Mouse (Mus musculus) frontal cortex, postnatal 36 days (tissue): ENCODE measurements around the gene Dact3.

Experiments used
- DNase-seq, 2 experiments: peaks; one replicate each; pipeline ENCODE4 v3.0.0; 2022; ENCODE audit warnings: low spot score in 2 of 2

Dact3 gene

DNA sequence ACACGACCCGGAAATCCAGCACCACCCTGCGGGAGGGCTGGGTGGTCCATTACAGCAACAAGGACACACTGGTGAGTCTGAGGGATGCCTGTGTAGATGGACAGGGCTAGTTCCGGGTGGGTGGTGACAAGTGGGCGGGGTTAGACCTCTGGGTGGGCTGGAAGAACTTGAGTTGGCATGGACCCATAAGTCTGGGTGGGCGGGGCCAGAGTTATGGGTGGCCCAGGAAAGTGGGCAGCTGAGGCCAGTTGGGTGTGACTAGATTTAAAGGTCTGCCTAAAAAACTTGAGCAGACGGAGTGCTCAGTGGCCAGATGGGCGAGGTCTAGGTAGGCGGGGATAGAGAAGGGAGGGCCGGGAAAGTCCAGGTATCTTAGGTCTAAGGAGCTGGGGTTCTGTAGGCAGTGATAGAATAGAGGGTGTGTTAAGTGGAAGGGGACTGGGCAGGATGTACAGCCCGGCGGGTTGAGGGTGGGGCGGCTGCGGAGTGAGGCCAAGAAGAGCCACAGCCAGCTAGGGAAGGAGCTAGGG is 21.8 kb upstream of the Dact3 start:
- no peak for DNase-seq

DNA sequence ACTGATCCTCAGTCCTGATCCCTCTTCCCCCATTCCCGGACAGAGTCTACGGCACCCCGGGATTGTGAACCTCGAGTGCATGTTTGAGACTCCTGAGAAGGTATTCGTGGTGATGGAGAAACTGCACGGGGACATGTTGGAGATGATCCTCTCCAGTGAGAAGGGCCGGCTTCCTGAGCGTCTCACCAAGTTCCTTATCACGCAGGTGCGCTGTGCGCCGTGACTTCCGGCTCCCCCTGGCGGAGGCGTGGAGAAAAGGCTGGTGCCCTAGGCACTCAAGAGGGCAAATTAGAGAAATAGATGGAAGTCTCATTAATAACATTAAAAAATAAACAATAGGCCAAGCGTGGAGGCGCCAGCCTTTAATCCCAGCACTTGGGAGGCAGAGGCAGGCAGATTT is 16.8 kb upstream of the Dact3 start:
- no peak for DNase-seq

GRCm38 (mm10) chr7:16859902-16860651 is 15.0 kb upstream of the Dact3 start:
- peak in 1 of 2 experiments; percentile 68 for DNase-seq

DNA sequence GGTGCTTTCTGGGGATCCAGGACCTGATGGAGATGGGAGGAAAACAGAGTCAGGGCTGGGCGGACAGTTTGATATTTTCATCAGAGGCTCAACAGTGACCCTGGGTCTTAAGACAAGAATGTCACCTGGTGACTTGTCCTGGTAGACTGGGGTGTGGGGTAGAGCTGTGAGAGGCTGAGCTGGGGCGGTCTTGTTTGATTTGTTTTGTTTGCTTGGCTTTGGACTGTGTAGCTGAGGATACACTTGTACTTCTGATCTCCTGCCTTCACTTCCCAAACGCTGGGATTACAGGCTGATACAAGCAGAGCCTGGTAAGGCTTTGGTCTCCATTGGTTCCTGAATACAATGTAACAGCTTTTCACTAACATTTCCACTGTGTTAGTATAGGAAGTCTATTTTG is 7.6 kb upstream of the Dact3 start:
- no peak for DNase-seq

DNA sequence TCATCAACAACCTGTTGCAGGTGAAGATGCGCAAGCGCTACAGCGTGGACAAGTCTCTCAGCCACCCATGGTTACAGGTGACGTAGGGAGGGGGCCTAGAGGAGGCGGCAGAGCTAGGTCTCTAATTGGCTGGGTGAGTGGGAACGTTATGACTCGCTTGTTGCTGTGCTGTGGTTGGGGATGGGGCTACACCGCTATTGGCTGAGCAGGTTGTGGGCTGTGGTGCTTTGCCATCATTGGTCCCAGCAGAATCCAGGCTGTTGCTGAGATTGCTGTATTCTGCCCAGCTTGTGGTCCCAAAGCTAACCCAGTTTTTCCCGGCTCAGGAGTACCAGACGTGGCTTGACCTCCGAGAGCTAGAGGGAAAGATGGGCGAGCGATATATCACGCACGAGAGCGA is 5.6 kb upstream of the Dact3 start:
- peak; percentile 90 to 94 for DNase-seq

- DNase-seq: no peak
These were observed 3.5 kb upstream of the Dact3 start for GRCm38 (mm10) chr7:16871600-16871999.

DNA sequence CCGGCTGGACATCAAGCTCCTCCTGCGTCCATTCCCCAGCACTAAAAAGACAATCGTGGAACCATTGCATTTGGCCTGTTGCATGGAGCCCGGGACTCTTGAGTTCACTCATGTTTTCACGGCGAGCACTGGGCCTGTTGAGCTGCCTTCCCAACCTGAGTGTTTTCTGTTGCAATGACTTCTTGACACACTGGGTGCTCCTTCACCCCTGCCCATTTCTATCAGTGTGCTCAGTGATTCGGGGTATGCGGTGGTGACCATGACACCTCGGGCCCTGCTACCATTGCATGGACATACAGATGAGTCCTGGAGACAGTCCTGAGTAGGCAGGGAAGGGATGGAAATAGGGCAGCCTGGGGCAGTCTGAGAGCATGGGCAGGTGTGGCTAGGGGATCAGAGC is 2.6 kb upstream of the Dact3 start:
- DNase-seq: no peak

DNA sequence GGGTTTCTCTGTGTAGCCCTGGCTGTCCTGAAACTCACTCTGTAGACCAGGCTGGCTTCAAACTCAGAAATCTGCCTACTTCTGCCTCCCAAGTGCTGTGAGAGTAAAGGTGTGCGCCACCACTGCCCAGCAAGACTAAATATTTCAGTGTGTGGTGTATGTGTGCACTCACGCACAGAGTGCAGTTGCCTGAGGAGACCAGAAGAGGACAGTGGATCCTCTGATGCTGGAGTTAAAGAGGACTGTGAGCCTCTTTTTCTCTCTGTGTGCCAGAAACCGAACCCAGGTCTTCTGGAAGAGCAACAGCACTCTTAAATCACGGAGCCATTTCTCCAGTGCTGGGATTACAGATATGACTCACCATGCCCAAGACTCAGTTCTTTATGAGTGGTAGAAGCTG is 1.7 kb upstream of the Dact3 start:
- DNase-seq: no peak

GRCm38 (mm10) chr7:16874190-16874589 is 927 bp upstream of the Dact3 start:
- peak; percentile 74 to 78 for DNase-seq

DNA sequence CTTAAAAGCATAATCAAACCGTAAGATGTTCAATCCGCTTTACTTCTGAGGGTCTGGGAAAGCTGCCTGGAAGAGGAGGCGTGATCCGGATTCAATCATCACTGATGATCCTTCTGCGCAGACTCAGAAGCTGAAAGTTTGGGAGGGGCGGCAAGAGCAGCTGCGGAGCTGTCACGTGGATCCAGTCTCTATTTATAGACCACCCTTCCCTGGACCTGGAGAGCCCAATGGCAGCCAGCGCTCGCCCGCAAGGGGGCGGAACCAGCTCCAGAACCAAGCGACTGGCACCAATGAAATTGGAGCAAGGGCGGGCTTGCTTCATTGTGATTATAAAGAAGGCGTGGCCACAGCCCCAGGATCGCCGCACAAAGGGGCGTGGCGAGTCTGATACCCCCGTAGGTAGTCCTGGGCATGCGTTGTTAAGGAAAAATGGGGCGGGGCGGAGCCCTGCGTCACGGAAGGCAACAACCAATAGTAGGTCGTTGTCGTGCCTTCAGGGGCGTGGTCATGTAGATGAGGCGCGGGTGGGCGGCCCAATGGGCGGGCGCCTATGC is 284 bp upstream of the Dact3 start:
- DNase-seq: peak; percentile 100

DNA sequence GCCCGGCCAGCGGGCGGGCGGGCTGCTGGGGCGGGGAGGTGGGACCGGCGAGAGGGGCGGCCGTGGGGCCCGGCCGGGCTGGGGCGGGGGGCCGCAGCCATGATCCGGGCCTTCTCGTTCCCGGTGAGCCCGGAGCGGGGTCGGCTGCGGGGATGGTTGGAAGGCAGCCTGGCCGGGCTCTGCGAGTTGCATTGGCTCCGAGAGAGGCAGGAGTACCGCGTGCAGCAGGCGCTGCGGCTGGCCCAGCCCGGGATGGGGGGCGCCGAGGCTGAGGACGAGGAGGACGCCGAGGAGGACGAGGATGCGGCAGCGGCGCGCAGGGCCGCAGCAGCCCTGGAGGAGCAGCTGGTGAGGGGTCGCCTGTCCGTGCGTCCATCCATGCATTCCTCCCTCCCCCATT is 209 bp downstream of the Dact3 start:
- no peak for DNase-seq

DNA sequence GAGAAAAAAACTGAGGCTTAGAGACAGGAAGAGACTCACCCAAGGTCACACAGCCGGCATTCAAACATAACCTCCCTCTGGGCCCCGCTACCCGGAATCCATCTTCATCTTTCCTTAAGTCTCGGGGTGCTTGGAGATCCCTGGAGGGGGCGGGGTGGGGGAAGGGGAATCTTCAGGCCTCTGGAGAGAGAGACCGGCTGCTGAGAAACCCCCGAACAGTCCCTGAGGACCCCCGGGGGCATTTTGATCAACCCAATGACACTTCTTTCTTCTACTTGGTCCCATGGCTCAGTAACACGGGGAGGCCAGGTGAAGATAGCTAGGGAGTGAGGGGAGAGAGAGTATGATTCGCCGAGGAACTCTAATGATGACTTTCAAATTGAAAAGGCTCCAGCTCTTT is 889 bp downstream of the Dact3 start:
- DNase-seq: no peak

DNA sequence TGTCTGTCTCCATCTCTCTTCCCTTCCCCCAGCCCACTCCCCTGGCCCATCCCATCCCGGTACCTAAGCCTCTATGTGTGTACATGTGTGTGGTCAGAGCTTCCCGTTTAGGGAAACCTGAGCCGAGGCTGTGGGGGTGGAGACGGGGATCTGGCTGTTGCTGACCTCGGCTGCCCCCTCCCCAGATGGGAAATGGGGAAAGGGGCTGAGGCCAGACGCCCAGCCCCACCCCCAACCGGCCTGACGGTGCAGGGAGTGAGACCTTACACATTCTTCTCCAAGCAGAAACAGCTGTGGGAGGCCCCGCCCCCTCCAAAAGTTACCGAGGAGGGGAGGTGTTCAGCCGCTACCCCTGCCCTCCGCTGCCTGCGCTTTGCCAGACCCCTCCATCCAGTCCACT is 1.5 kb downstream of the Dact3 start:
- DNase-seq: no peak

DNA sequence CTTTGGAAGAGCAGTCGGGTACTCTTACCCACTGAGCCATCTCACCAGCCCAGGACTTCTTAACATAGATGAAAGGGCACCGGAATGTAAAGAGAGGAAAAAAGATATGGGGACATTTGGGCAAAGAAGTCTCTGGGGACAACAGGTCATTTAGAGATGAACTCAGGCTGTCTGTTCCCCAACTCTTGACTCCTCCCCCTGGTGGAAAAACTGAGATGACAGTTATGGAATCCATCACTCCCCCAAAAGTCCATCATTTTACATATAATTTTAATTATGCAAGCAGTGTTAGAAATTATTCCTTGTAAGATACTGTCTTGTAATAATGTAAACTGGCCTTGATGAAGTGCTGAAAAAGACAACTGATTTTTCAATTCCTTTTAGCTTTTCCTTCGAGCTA is 2.6 kb downstream of the Dact3 start:
- no peak for DNase-seq

DNA sequence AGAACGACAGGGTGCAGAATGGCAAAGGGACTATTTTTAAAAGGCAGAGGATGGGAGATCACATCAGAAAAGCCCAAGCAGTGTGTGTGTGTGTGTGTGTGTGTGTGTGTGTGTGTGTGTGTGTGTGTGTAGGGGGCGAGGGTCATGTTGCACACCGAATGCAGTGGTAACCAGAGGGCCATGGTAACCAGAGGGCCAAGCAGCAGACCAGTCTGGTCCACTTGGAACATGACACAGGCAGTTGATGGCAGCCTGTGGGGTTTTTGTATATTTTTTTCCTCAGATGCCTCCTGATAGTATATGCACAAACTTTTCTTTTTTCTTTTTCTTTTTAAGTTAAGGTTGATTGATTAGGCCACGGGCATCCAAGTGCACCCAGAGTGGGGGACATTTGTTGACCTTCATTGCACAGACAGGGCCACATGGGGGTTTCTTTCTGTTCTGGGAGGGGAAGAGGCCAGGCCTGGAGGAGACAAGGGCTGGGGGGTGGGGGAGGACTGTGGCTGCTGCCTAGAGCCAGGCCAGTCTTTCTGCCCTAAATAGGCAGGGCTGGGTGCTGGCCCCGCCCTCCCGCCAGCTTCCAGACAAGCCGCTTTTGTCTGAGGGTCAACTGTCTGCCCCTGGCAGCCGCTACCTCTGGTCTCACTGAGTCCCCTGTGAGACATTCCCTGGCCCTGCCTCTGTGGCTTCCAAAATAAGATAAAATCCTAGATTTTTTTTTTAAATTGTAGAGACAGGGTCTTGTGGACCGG is 4.9 kb downstream of the Dact3 start:
- DNase-seq: peak in 1 of 2 experiments; percentile 50

DNA sequence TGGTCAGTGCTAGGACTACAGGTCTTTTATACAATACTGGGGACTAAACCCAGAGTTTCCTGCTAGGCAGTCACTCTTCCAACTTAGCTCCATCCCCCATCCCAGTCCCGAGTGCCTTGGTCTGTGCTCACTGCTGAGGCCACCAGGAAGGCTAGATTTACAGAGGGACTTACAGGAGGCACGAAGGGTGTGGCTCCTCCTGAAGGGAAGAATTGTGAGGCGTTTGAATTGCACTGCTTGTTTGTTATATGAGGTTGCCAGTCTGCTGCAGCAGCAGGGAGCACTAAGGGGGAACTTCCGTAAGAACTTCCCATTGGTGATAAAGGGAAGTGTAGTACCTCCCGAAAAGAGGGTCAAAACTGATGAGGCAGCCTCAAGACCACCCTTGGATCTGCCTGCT is 5.5 kb downstream of the Dact3 start:
- DNase-seq: no peak

GRCm38 (mm10) chr7:16883162-16883561 is 8.0 kb downstream of the Dact3 start:
- DNase-seq: no peak

DNA sequence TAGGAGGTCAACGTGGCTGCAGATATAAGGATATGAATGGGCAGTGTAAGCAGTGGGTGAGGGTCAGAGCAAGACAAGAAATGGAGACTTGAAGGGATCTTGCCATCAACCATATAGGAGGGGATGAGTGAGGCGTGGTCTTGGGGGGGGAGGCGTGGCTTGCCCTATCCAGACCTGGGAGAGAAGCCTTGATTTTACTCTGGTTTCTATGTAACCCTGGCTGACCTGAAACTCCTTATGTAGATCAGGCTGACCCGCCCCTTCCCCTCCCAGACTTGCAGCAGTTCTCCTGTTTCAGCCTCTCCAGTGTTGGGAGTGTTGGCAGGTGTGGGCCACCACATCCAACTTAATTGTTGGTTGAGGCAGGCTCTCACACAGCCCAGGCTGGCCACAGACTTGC is 9.2 kb downstream of the Dact3 start:
- DNase-seq: no peak

- no peak for DNase-seq
These were observed 10.2 kb downstream of the Dact3 start for GRCm38 (mm10) chr7:16885271-16885776.

GRCm38 (mm10) chr7:16885905-16886304 is 10.8 kb downstream of the Dact3 start:
- no peak for DNase-seq

DNA sequence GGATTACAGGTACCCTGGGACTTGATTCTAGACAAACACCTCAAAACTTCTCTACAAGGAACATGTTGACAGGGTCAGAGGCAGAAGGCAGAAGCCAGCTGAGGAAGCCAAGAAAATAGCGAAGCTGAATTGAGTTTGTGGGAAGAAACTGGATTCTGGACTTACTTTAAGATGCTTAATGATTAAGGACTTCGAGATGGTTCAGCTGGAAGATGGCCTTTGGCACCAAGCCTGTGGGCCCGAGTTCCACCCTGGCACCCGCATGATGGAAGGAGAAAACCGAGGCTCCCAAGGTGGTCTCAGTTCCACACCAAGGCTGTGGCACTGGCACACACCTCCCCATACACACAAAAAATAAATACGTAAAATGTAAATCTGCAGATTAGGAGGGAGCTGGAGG is 15.4 kb downstream of the Dact3 start:
- DNase-seq: no peak

- DNase-seq: no peak
These were observed 15.8 kb downstream of the Dact3 start for GRCm38 (mm10) chr7:16890944-16891343.
